Mouse (Mus musculus) thymus, adult 2 months (tissue): ENCODE data around the gene Syne1. TPM values are rescaled to one million over a fixed set of nuclear protein-coding genes. Genes with fewer than 3 reads are reported as not detected.

Experiments used
- DNase-seq: peaks from one replicate; pipeline ENCODE4 v3.0.0; 2021
- H3K27ac ChIP-seq: fragments of 200-500 bp; 2 replicates; pipeline ENCODE4 v1.5.1; 2012; ENCODE audit warnings: low read length, control low read depth; ENCODE audit not compliant: control insufficient read depth, insufficient read depth
- H3K27me3 ChIP-seq: fragments of 200-500 bp; 2 replicates; pipeline ENCODE4 v1.6.1; 2012; ENCODE audit warnings: mild to moderate bottlenecking, low read length, moderate library complexity, mixed read lengths; ENCODE audit not compliant: control insufficient read depth, insufficient read depth
- H3K36me3 ChIP-seq: fragments of 200-500 bp; 2 replicates; pipeline ENCODE4 v1.6.1; 2012; ENCODE audit warnings: mild to moderate bottlenecking, low read length, moderate library complexity; ENCODE audit not compliant: control insufficient read depth, insufficient read depth
- H3K4me1 ChIP-seq: fragments of 200-500 bp; replicated peaks from 2 replicates; pipeline ENCODE4 v1.6.1; 2012; ENCODE audit warnings: low read length; ENCODE audit not compliant: control insufficient read depth, insufficient read depth
- H3K4me3 ChIP-seq: fragments of 200-500 bp; 2 replicates; pipeline ENCODE4 v1.5.1; 2012; ENCODE audit warnings: mild to moderate bottlenecking, low read length, control low read depth, moderate library complexity; ENCODE audit not compliant: control insufficient read depth, insufficient read depth
- CTCF ChIP-seq: fragments of 200-500 bp; IDR thresholded peaks from 2 replicates; pipeline ENCODE4 v1.5.1; 2012; ENCODE audit warnings: mild to moderate bottlenecking, control low read depth, low read length, moderate library complexity, borderline replicate concordance; ENCODE audit not compliant: control insufficient read depth, poor library complexity, insufficient read depth; ENCODE audit errors: extremely low read depth
- POLR2A ChIP-seq: fragments of 200-500 bp; IDR thresholded peaks from 2 replicates; pipeline ENCODE4 v1.6.1; 2012; ENCODE audit warnings: mild to moderate bottlenecking, low read length, control low read depth, moderate library complexity; ENCODE audit not compliant: control insufficient read depth, poor library complexity, insufficient read depth; ENCODE audit errors: extremely low read depth
- WGBS: fragments of 180-500 bp; shearing (Covaris S2); methylation state at CpG from one replicate; pipeline ENCODE4 v1.1.7; 2018; 5-methylcytosine and 5-hydroxymethylcytosine counted together
- polyA plus RNA-seq: library from polyadenylated mRNA; depleted of rRNA; stranded (reverse); fragments of >200 nt; gene quantifications from 2 replicates; pipeline ENCODE4 v1.2.3, GENCODE M21; 2012

The Syne1 gene
- polyA plus RNA-seq, 1 experiment, result 33.5 TPM

- Histone ChIP-seq H3K27ac (no peak overlapping the region), H3K4me3 (no peak overlapping the region), H3K27me3 (no peaks in the 10 kb centered on the region), H3K4me1 (no peaks in the 10 kb centered on the region), H3K36me3 (no peaks in the 10 kb centered on the region)
- no peak for TF ChIP-seq POLR2A
- no peak for TF ChIP-seq CTCF
- no peak for DNase-seq
- 88% methylated on average over 2 of the region's 2 CpGs for WGBS
These were observed 22.0 kb upstream of the Syne1 start for GRCm38 (mm10) chr10:5573328-5573727.

- Histone ChIP-seq H3K27ac (no peak overlapping the region), H3K36me3 (no peaks in the 10 kb centered on the region), H3K4me1 (no peaks in the 10 kb centered on the region), H3K27me3 (no peaks in the 10 kb centered on the region), H3K4me3 (no peak overlapping the region)
- TF ChIP-seq POLR2A, result no peak
- TF ChIP-seq CTCF, result no peak
- no peak for DNase-seq
- 87% methylated on average over 5 of the region's 5 CpGs for WGBS
These were observed 20.1 kb upstream of the Syne1 start for GRCm38 (mm10) chr10:5571332-5571731.

- no peaks in the 10 kb centered on the region for H3K4me1 ChIP-seq
- DNase-seq, result no peak
- no peak for TF ChIP-seq POLR2A
- TF ChIP-seq CTCF, result no peak
- no peak overlapping the region for H3K4me3 ChIP-seq
- H3K36me3 ChIP-seq, result no peaks in the 10 kb centered on the region
- WGBS, result 87% methylated on average over 8 of the region's 8 CpGs
- H3K27me3 ChIP-seq, result no peaks in the 10 kb centered on the region
- no peak overlapping the region for H3K27ac ChIP-seq
These were observed 18.8 kb upstream of the Syne1 start for GRCm38 (mm10) chr10:5570059-5570458.

- no peaks in the 10 kb centered on the region for H3K4me1 ChIP-seq
- H3K27ac ChIP-seq, result no peak overlapping the region
- WGBS, result 90% methylated on average over 4 of the region's 4 CpGs
- no peak for DNase-seq
- no peak overlapping the region for H3K4me3 ChIP-seq
- no peak for TF ChIP-seq POLR2A
- TF ChIP-seq CTCF, result no peak
- H3K36me3 ChIP-seq, result no peaks in the 10 kb centered on the region
- H3K27me3 ChIP-seq, result no peaks in the 10 kb centered on the region
These were observed 17.7 kb upstream of the Syne1 start for GRCm38 (mm10) chr10:5568991-5569390.

GRCm38 (mm10) chr10:5561706-5562105, 10.4 kb upstream of the Syne1 start:
- WGBS, result 92% methylated on average over 4 of the region's 4 CpGs
- TF ChIP-seq CTCF, result no peak
- TF ChIP-seq POLR2A, result no peak
- no peaks in the 10 kb centered on the region for H3K36me3 ChIP-seq

GRCm38 (mm10) chr10:5560526-5560925, 9.2 kb upstream of the Syne1 start:
- H3K27ac ChIP-seq, result no peak overlapping the region
- TF ChIP-seq CTCF, result no peak
- TF ChIP-seq POLR2A, result no peak
- no peak for DNase-seq
- H3K36me3 ChIP-seq, result no peaks in the 10 kb centered on the region
- H3K4me3 ChIP-seq, result no peak overlapping the region
- WGBS, result 95% methylated on average over 4 of the region's 4 CpGs
- no peaks in the 10 kb centered on the region for H3K4me1 ChIP-seq
- no peaks in the 10 kb centered on the region for H3K27me3 ChIP-seq

More at GRCm38 (mm10) chr10:5561706-5562105, 10.4 kb upstream of the Syne1 start:
- no peaks in the 10 kb centered on the region for H3K27me3 ChIP-seq
- DNase-seq, result no peak
- H3K4me3 ChIP-seq, result no peak overlapping the region
- no peaks in the 10 kb centered on the region for H3K4me1 ChIP-seq
- H3K27ac ChIP-seq, result no peak overlapping the region

- no peak for TF ChIP-seq CTCF
- no peak for TF ChIP-seq POLR2A
- no peak overlapping the region for H3K4me3 ChIP-seq
- no peaks in the 10 kb centered on the region for H3K27me3 ChIP-seq
- no peaks in the 10 kb centered on the region for H3K4me1 ChIP-seq
- H3K27ac ChIP-seq, result no peak overlapping the region
- DNase-seq, result no peak
- no peaks in the 10 kb centered on the region for H3K36me3 ChIP-seq
These were observed 7.5 kb upstream of the Syne1 start for GRCm38 (mm10) chr10:5558808-5559207.
